Mouse (Mus musculus) lung, embryonic 16.5 days (tissue): ENCODE measurements around the gene Mrpl39. TPM values are rescaled to one million over a fixed set of nuclear protein-coding genes. Genes with fewer than 3 reads are reported as not detected.

Source experiments
- ATAC-seq: fragments of 200-750 bp; cut with Nextera tagmentation; 2 replicates; pipeline ENCODE4 v1.8.0; 2017; ENCODE audit warnings: low read depth, mild to moderate bottlenecking, moderate library complexity
- H3K27ac ChIP-seq: fragments of 300-500 bp; sonication (generic); 2 replicates; pipeline ENCODE4 v1.5.1; 2014; ENCODE audit warnings: mild to moderate bottlenecking, control low read depth, low read length
- H3K27me3 ChIP-seq: fragments of 300-500 bp; sonication (generic); 2 replicates; pipeline ENCODE4 v1.6.1; 2014; ENCODE audit warnings: low read depth, low read length, mixed read lengths; ENCODE audit not compliant: control insufficient read depth, insufficient read depth
- H3K36me3 ChIP-seq: fragments of 300-500 bp; sonication (generic); 2 replicates; pipeline ENCODE4 v1.6.1; 2014; ENCODE audit warnings: low read length; ENCODE audit not compliant: control insufficient read depth, insufficient read depth
- H3K4me1 ChIP-seq: fragments of 300-500 bp; sonication (generic); replicated peaks from 2 replicates; pipeline ENCODE4 v1.6.1; 2014; ENCODE audit warnings: low read length, mixed read lengths; ENCODE audit not compliant: control insufficient read depth, insufficient read depth
- H3K4me2 ChIP-seq: fragments of 300-500 bp; sonication (generic); 2 replicates; pipeline ENCODE4 v1.6.1; 2014; ENCODE audit warnings: low read depth, low read length, control low read depth
- H3K4me3 ChIP-seq: fragments of 300-500 bp; sonication (generic); 2 replicates; pipeline ENCODE4 v1.5.1; 2014; ENCODE audit warnings: mild to moderate bottlenecking, low read length, control low read depth
- H3K9ac ChIP-seq: fragments of 300-500 bp; sonication (generic); 2 replicates; pipeline ENCODE4 v1.6.1; 2014; ENCODE audit warnings: low read length, control low read depth
- H3K9me3 ChIP-seq: fragments of 300-500 bp; sonication (generic); 2 replicates; pipeline ENCODE4 v1.6.1; 2016; ENCODE audit warnings: low read length; ENCODE audit not compliant: control insufficient read depth
- WGBS: fragments of 180-500 bp; shearing (Covaris S2); extraction: QIAGEN DNeasy Blood & Tissue Kit; methylation state at CpG from one replicate; pipeline ENCODE4 v1.1.7; 2014; 5-methylcytosine and 5-hydroxymethylcytosine counted together
- microRNA counts: library from miRNA; unstranded; fragments of <30 nt; microRNA quantifications from one replicate; lab custom pipeline; 2016
- microRNA-seq: library from miRNA; unstranded; fragments of <30 nt; microRNA quantifications from one replicate; pipeline ENCODE4, GENCODE M21; 2016
- polyA plus RNA-seq: library from polyadenylated mRNA; unstranded; fragments of >200 nt; fragmentation: Nextera tagmentation; extraction: Ambion mirVana; gene quantifications from 2 replicates; pipeline ENCODE4 v1.2.1, GENCODE M21; 2015

Mrpl39 gene
- polyA plus RNA-seq, 1 experiment from 2014 or later = 47.0 TPM

DNA sequence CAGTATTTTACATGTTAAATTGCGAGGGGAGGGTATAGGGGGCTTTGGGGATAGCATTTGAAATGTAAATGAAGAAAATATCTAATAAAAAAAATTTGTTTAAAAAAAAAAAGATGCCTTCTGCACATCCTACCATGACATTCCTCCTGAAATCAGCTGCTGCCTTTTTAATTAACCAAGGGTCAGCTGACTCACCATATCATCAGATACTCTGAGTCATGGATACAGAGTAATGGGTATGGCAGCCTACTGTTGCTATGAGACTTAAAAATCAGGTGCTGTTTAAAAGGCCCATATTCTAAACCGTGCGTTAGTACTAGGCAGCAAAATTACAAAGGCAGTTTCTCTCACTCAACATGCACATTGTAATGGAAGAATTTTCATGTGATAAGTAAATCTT lies 58.2 kb downstream of the Mrpl39 start:
- no peak overlapping the region for H3K4me2 ChIP-seq
- H3K4me3 ChIP-seq = no peak overlapping the region
- H3K36me3 ChIP-seq = no peaks in the 10 kb centered on the region
- H3K27me3 ChIP-seq = no peaks in the 10 kb centered on the region
- WGBS = 83% methylated on average over 3 of the region's 3 CpGs
- ATAC-seq = no peak
- no peaks in the 10 kb centered on the region for H3K4me1 ChIP-seq
- H3K9me3 ChIP-seq = no peaks in the 10 kb centered on the region
- no peak overlapping the region for H3K27ac ChIP-seq
- H3K9ac ChIP-seq = no peak overlapping the region

MicroRNAs encoded within 50 kb of the gene (microRNA counts, 519-probe panel; counts per million panel counts)
- microRNA mmu-miR-155 (lab: Ali Mortazavi, UCI) = 1,959 counts per million, percentile 33 among the panel's probes with 10 or more counts

Small RNAs within 50 kb of the gene (microRNA-seq; reads per million reads assigned to microRNA genes)
- gene Mir155 = 79.6 reads per million, percentile 48 among the genes with 10 or more reads in this experiment

Other genes starting within 250 kb of the Mrpl39 start
- not detected in 2 replicates for gene A730009L09Rik, start 220.6 kb downstream of the Mrpl39 start, polyA plus RNA-seq
- 14.6 and 15.2 TPM in 2 replicates for gene Jam2, start 38.4 kb upstream of the Mrpl39 start, polyA plus RNA-seq
- 38.5 and 39.4 TPM in 2 replicates for gene Gabpa, start 99.2 kb upstream of the Mrpl39 start, polyA plus RNA-seq
- gene Atp5j, start 99.9 kb upstream of the Mrpl39 start, polyA plus RNA-seq = 874 and 916 TPM in 2 replicates